Mouse (Mus musculus): ENCODE data around the gene Gm43517. TPM values are rescaled to one million over a fixed set of nuclear protein-coding genes. Genes with fewer than 3 reads are reported as not detected.

Gm43517 gene
- polyA plus RNA-seq, 1 experiment from 2014 or later, result not detected

GRCm38 (mm10) chr12:49398163-49398540 lies 13.2 kb downstream of the Gm43517 start:
- Histone ChIP-seq H3K4me2 (replicated peaks; ENCODE audit: low read depth, low read length) (no peak overlapping the region), H3K27me3 (ENCODE audit: control insufficient read depth, insufficient read depth, low read length) (peaks cover 63% of the 10 kb centered on the region), H3K36me3 (ENCODE audit: control insufficient read depth, insufficient read depth, low read length) (no peaks in the 10 kb centered on the region), H3K27ac (ENCODE audit: low read depth, low read length) (no peak overlapping the region), H3K4me1 (replicated peaks; ENCODE audit: control insufficient read depth, insufficient read depth, low read length) (peaks cover 2% of the 10 kb centered on the region; the same call in 1 of the 2 replicates), H3K4me3 (ENCODE audit: low read depth, low read length) (no peak overlapping the region), H3K9me3 (ENCODE audit: control insufficient read depth, low read length) (no peaks in the 10 kb centered on the region), H3K9ac (ENCODE audit: low read depth, low read length) (no peak overlapping the region)
- peak; percentile 34 for DNase-seq (ENCODE audit: low spot score)
- ATAC-seq (ENCODE audit: low FRiP score), result no peak

DNA sequence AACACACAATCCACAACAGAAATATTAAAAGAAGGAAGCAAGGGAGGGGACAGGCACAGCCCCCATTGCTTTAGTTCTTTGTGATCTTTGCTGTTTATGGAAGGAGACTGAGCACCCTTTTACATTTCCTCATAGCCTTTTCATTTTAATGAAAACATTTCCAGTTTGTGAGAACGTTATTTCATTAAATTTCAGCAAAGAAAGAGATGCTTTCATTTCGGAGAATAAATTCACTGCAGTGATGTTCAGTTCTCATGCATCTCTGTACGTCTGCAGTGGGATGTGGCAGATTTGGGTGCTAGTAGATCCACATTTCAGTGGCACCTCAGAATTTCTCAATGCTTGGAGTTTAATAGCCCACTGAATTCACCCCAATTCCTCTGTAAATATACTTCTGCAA lies 13.7 kb downstream of the Gm43517 start:
- 19% methylated on average over 3 of the region's 3 CpGs for WGBS
- no peaks in the 10 kb centered on the region for H3K9me3 ChIP-seq (ENCODE audit: control insufficient read depth, low read length)
- H3K27me3 ChIP-seq (ENCODE audit: control insufficient read depth, insufficient read depth, low read length), result peaks cover 67% of the 10 kb centered on the region
- H3K4me3 ChIP-seq (ENCODE audit: low read depth, low read length), result no peak overlapping the region
- no peak overlapping the region for H3K9ac ChIP-seq (ENCODE audit: low read depth, low read length)
- no peak for ATAC-seq (ENCODE audit: low FRiP score)
- H3K4me2 ChIP-seq (replicated peaks; ENCODE audit: low read depth, low read length), result no peak overlapping the region
- no peaks in the 10 kb centered on the region for H3K36me3 ChIP-seq (ENCODE audit: control insufficient read depth, insufficient read depth, low read length)
- peaks cover 2% of the 10 kb centered on the region; the same call in 1 of the 2 replicates for H3K4me1 ChIP-seq (replicated peaks; ENCODE audit: control insufficient read depth, insufficient read depth, low read length)
- no peak for DNase-seq (ENCODE audit: low spot score)
- no peak overlapping the region for H3K27ac ChIP-seq (ENCODE audit: low read depth, low read length)

DNA sequence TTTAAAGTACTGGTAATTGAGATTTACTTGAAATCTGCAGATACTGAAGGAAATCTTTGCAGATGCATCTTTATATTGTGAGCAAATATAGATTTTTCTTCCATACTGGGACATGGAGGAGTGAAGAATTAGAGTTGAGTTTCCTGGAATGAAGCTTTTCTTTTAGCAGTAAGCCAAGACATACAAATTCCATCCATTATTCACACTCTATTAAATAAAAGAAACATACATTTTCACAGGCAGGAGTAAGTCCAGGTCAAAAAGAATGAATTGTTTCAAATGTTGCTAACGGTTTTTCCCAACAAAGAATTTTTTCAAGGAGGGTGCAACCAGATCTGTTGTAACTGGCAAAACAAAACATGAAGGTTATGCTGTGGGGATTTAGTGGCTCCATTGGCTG lies 14.6 kb downstream of the Gm43517 start:
- no peak for DNase-seq (ENCODE audit: low spot score)
- Histone ChIP-seq H3K4me3 (ENCODE audit: low read depth, low read length) (no peak overlapping the region), H3K4me2 (replicated peaks; ENCODE audit: low read depth, low read length) (no peak overlapping the region), H3K4me1 (replicated peaks; ENCODE audit: control insufficient read depth, insufficient read depth, low read length) (peaks cover 2% of the 10 kb centered on the region; the same call in 1 of the 2 replicates), H3K27me3 (ENCODE audit: control insufficient read depth, insufficient read depth, low read length) (peaks cover 65% of the 10 kb centered on the region), H3K9ac (ENCODE audit: low read depth, low read length) (no peak overlapping the region), H3K36me3 (ENCODE audit: control insufficient read depth, insufficient read depth, low read length) (no peaks in the 10 kb centered on the region), H3K27ac (ENCODE audit: low read depth, low read length) (no peak overlapping the region), H3K9me3 (ENCODE audit: control insufficient read depth, low read length) (no peaks in the 10 kb centered on the region)
- 2% methylated on average over 1 of the region's 1 CpGs for WGBS
- ATAC-seq (ENCODE audit: low FRiP score), result no peak

DNA sequence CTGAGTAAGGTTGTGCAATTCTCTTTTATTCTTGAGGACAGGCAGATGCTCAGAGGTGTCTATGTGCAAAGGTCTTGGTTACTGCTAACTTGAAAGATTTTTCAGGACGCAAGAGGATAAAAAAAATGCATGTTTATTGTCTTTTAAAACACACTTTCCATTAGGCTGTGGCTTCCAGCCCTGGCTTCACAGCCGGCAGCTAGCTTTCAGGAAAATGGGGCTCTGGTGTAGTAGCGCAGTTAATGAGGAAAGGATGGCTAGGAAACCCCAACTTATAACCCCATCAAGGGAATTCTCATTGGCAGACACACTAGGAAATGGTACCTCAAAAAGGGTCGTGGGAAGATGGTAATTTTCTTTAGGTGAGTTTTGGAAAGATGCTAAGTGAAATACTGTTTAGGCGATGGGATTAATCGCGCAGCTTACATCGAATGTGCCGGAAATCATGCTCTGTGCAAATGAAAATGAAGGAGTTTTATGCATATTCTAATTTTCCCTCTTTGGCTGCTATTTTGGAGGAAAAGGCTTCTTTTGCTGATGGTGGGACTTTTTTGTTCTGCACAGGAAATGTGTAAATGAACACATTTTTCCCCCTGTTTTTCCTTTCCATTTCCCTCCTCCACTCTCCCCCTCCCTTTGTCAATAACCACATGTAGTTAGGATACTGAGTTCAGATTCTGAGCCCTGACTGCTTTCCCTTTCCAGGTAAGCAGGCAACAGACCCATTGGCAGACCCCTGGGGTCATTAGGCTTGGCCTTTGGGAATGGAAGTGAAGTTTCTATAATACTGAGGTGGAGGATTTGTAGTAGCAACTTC lies 15.3 kb downstream of the Gm43517 start:
- H3K36me3 ChIP-seq (ENCODE audit: control insufficient read depth, insufficient read depth, low read length), result no peaks in the 10 kb centered on the region
- H3K9ac ChIP-seq (ENCODE audit: low read depth, low read length), result no peak overlapping the region
- no peaks in the 10 kb centered on the region for H3K9me3 ChIP-seq (ENCODE audit: control insufficient read depth, low read length)
- no peak overlapping the region for H3K4me3 ChIP-seq (ENCODE audit: low read depth, low read length)
- no peak overlapping the region for H3K27ac ChIP-seq (ENCODE audit: low read depth, low read length)
- DNase-seq (ENCODE audit: low spot score) (peak; percentile 45), ATAC-seq (ENCODE audit: low FRiP score) (no peak)
- peaks cover 60% of the 10 kb centered on the region for H3K27me3 ChIP-seq (ENCODE audit: control insufficient read depth, insufficient read depth, low read length)
- peaks cover 2% of the 10 kb centered on the region; the same call in 1 of the 2 replicates for H3K4me1 ChIP-seq (replicated peaks; ENCODE audit: control insufficient read depth, insufficient read depth, low read length)
- H3K4me2 ChIP-seq (replicated peaks; ENCODE audit: low read depth, low read length), result peak overlapping the region; percentile 80
- WGBS, result 2% methylated on average over 9 of the region's 9 CpGs

GRCm38 (mm10) chr12:49400853-49401118 lies 15.8 kb downstream of the Gm43517 start:
- no peak overlapping the region for H3K9ac ChIP-seq (ENCODE audit: low read depth, low read length)
- no peak overlapping the region for H3K27ac ChIP-seq (ENCODE audit: low read depth, low read length)
- no peaks in the 10 kb centered on the region for H3K9me3 ChIP-seq (ENCODE audit: control insufficient read depth, low read length)
- peaks cover 2% of the 10 kb centered on the region; the same call in 1 of the 2 replicates for H3K4me1 ChIP-seq (replicated peaks; ENCODE audit: control insufficient read depth, insufficient read depth, low read length)
- H3K4me2 ChIP-seq (replicated peaks; ENCODE audit: low read depth, low read length), result peak overlapping the region; percentile 80
- 0% methylated on average over 8 of the region's 8 CpGs for WGBS
- peaks cover 57% of the 10 kb centered on the region for H3K27me3 ChIP-seq (ENCODE audit: control insufficient read depth, insufficient read depth, low read length)
- H3K4me3 ChIP-seq (ENCODE audit: low read depth, low read length), result peak overlapping the region; percentile 35
- DNase-seq (ENCODE audit: low spot score) (peak; percentile 72), ATAC-seq (ENCODE audit: low FRiP score) (peak; percentile 84)
- H3K36me3 ChIP-seq (ENCODE audit: control insufficient read depth, insufficient read depth, low read length), result no peaks in the 10 kb centered on the region

GRCm38 (mm10) chr12:49401119-49401795 lies 16.3 kb downstream of the Gm43517 start:
- peak overlapping the region; percentile 80 for H3K4me2 ChIP-seq (replicated peaks; ENCODE audit: low read depth, low read length)
- peak overlapping the region; percentile 55 for H3K9ac ChIP-seq (ENCODE audit: low read depth, low read length)
- WGBS, result under 1% methylated on average over 68 of the region's 68 CpGs
- H3K4me3 ChIP-seq (ENCODE audit: low read depth, low read length), result peak overlapping the region; percentile 35
- H3K36me3 ChIP-seq (ENCODE audit: control insufficient read depth, insufficient read depth, low read length), result no peaks in the 10 kb centered on the region
- no peaks in the 10 kb centered on the region for H3K9me3 ChIP-seq (ENCODE audit: control insufficient read depth, low read length)
- no peak overlapping the region for H3K27ac ChIP-seq (ENCODE audit: low read depth, low read length)
- H3K4me1 ChIP-seq (replicated peaks; ENCODE audit: control insufficient read depth, insufficient read depth, low read length), result peaks cover 2% of the 10 kb centered on the region; the same call in 1 of the 2 replicates
- ATAC-seq (ENCODE audit: low FRiP score), result peak; percentile 90
- peaks cover 54% of the 10 kb centered on the region for H3K27me3 ChIP-seq (ENCODE audit: control insufficient read depth, insufficient read depth, low read length)
- peak; percentile 77 for DNase-seq (ENCODE audit: low spot score)

- H3K4me3 ChIP-seq (ENCODE audit: low read depth, low read length), result peak overlapping the region; percentile 35
- no peaks in the 10 kb centered on the region for H3K9me3 ChIP-seq (ENCODE audit: control insufficient read depth, low read length)
- WGBS, result 0% methylated on average over 5 of the region's 5 CpGs
- H3K4me1 ChIP-seq (replicated peaks; ENCODE audit: control insufficient read depth, insufficient read depth, low read length), result peaks cover 2% of the 10 kb centered on the region; the same call in 1 of the 2 replicates
- H3K9ac ChIP-seq (ENCODE audit: low read depth, low read length), result peak overlapping the region; percentile 55
- ATAC-seq (ENCODE audit: low FRiP score) (no peak), DNase-seq (ENCODE audit: low spot score) (peak; percentile 45)
- H3K27ac ChIP-seq (ENCODE audit: low read depth, low read length), result no peak overlapping the region
- no peaks in the 10 kb centered on the region for H3K36me3 ChIP-seq (ENCODE audit: control insufficient read depth, insufficient read depth, low read length)
- peak overlapping the region; percentile 80 for H3K4me2 ChIP-seq (replicated peaks; ENCODE audit: low read depth, low read length)
- H3K27me3 ChIP-seq (ENCODE audit: control insufficient read depth, insufficient read depth, low read length), result peaks cover 51% of the 10 kb centered on the region
Measured at GRCm38 (mm10) chr12:49401796-49402130, 16.8 kb downstream of the Gm43517 start.

DNA sequence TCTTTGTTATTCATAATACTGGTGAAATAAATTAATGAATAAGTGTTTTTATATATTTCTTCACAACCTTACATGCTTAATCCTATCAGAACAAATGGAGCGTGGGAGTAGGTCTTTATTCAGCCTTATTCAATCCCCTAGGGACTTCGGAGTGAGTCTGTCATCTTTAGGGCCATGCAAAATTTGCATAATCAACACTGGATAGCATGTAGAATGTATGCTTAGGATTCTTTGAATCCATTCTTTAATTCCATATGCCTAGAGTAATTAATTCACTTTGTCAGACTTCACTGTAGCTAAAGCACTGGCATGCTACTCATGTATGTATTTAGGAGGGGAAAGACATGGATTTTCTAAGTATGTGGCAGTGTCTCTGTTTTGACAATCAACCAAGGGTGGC lies 24.9 kb downstream of the Gm43517 start:
- H3K4me2 ChIP-seq (replicated peaks; ENCODE audit: low read depth, low read length), result no peak overlapping the region
- H3K27ac ChIP-seq (ENCODE audit: low read depth, low read length), result no peak overlapping the region
- H3K9me3 ChIP-seq (ENCODE audit: control insufficient read depth, low read length), result no peaks in the 10 kb centered on the region
- H3K27me3 ChIP-seq (ENCODE audit: control insufficient read depth, insufficient read depth, low read length), result no peaks in the 10 kb centered on the region
- H3K4me3 ChIP-seq (ENCODE audit: low read depth, low read length), result no peak overlapping the region
- DNase-seq (ENCODE audit: low spot score) (no peak), ATAC-seq (ENCODE audit: low FRiP score) (0 out of 2 replicates have a peak, but pooled peaks have one; percentile 38)
- H3K9ac ChIP-seq (ENCODE audit: low read depth, low read length), result no peak overlapping the region
- no peaks in the 10 kb centered on the region for H3K4me1 ChIP-seq (replicated peaks; ENCODE audit: control insufficient read depth, insufficient read depth, low read length)
- H3K36me3 ChIP-seq (ENCODE audit: control insufficient read depth, insufficient read depth, low read length), result no peaks in the 10 kb centered on the region
- 63% methylated on average over 2 of the region's 2 CpGs for WGBS

GRCm38 (mm10) chr12:49417963-49418362 lies 33.0 kb downstream of the Gm43517 start:
- H3K27me3 ChIP-seq (ENCODE audit: control insufficient read depth, insufficient read depth, low read length), result no peaks in the 10 kb centered on the region
- H3K36me3 ChIP-seq (ENCODE audit: control insufficient read depth, insufficient read depth, low read length), result no peaks in the 10 kb centered on the region
- H3K4me1 ChIP-seq (replicated peaks; ENCODE audit: control insufficient read depth, insufficient read depth, low read length), result no peaks in the 10 kb centered on the region
- no peak overlapping the region for H3K9ac ChIP-seq (ENCODE audit: low read depth, low read length)
- H3K4me2 ChIP-seq (replicated peaks; ENCODE audit: low read depth, low read length), result no peak overlapping the region
- no peaks in the 10 kb centered on the region for H3K9me3 ChIP-seq (ENCODE audit: control insufficient read depth, low read length)
- no peak overlapping the region for H3K27ac ChIP-seq (ENCODE audit: low read depth, low read length)
- DNase-seq (ENCODE audit: low spot score) (no peak), ATAC-seq (ENCODE audit: low FRiP score) (no peak)
- WGBS, result 80% methylated on average over 3 of the region's 3 CpGs
- no peak overlapping the region for H3K4me3 ChIP-seq (ENCODE audit: low read depth, low read length)
